Mouse (Mus musculus) heart, embryonic 12.5 days (tissue): ENCODE results near the gene Olfr978. TPM values are rescaled to one million over a fixed set of nuclear protein-coding genes. Genes with fewer than 3 reads are reported as not detected.
"Not testable (repeated sequence)": the region's sequence is repeated elsewhere in the genome, so short reads cannot be mapped to it uniquely, and the experiment has no call there.

Experiments used
- ATAC-seq: fragments of 200-750 bp; cut with Nextera tagmentation; 2 replicates; pipeline ENCODE4 v1.8.0; 2017; ENCODE audit warnings: moderate TSS enrichment, moderate library complexity; ENCODE audit not compliant: insufficient number of reproducible peaks, low FRiP score
- H3K27ac ChIP-seq: fragments of 300-500 bp; sonication (generic); 2 replicates; pipeline ENCODE4 v1.5.1; 2016; ENCODE audit warnings: mild to moderate bottlenecking, moderate library complexity; ENCODE audit not compliant: poor library complexity, severe bottlenecking
- H3K27me3 ChIP-seq: fragments of 300-500 bp; sonication (generic); replicated peaks from 2 replicates; pipeline ENCODE4 v1.6.1; 2016; ENCODE audit warnings: mild to moderate bottlenecking, moderate library complexity
- H3K36me3 ChIP-seq: fragments of 300-500 bp; sonication (generic); 2 replicates; pipeline ENCODE4 v1.6.1; 2016; ENCODE audit warnings: mild to moderate bottlenecking, moderate library complexity
- H3K4me1 ChIP-seq: fragments of 300-500 bp; sonication (generic); replicated peaks from 2 replicates; pipeline ENCODE4 v1.6.1; 2016; ENCODE audit warnings: mild to moderate bottlenecking
- H3K4me2 ChIP-seq: fragments of 300-500 bp; sonication (generic); 2 replicates; pipeline ENCODE4 v1.6.1; 2016; ENCODE audit warnings: mild to moderate bottlenecking, moderate library complexity
- H3K4me3 ChIP-seq: fragments of 300-500 bp; sonication (generic); 2 replicates; pipeline ENCODE4 v1.5.1; 2016; ENCODE audit warnings: mild to moderate bottlenecking
- H3K9ac ChIP-seq: fragments of 300-500 bp; sonication (generic); 2 replicates; pipeline ENCODE4 v1.6.1; 2016; ENCODE audit warnings: mild to moderate bottlenecking, moderate library complexity
- H3K9me3 ChIP-seq: fragments of 300-500 bp; sonication (generic); replicated peaks from 2 replicates; pipeline ENCODE4 v1.6.1; 2016; ENCODE audit warnings: mild to moderate bottlenecking, moderate library complexity
- WGBS: fragments of 180-500 bp; shearing (Covaris S2); methylation state at CpG from one replicate; pipeline ENCODE4 v1.1.7; 2016; 5-methylcytosine and 5-hydroxymethylcytosine counted together
- polyA plus RNA-seq: library from polyadenylated mRNA; unstranded; fragments of >200 nt; fragmentation: Nextera tagmentation; extraction: Ambion mirVana; gene quantifications from 2 replicates; pipeline ENCODE4 v1.2.1, GENCODE M21; 2016

The Olfr978 gene
- not detected in 2 replicates for polyA plus RNA-seq

DNA sequence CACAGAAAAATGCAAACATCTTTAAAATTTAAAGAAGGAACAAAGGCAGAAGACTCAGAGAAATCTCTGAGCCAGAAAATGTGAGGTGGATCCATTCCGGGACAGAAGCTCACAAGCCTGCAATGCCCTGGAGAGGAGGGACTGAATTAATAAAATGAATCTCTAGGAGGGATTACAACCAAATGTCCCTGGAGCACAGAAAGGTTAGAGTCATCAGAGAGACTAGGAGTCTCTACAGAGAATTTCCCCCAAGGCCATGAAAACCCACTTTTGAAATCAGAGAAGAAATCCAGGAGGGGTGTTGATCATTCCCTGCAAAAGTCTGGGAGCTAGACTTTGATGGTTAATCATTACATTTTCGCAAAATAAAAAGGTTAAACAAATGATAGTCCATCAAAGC is at the start of gene Olfr978:
Olfr978 (plus strand) TSS at position 301 of the 400 bp plus-strand sequence.
- no peak for ATAC-seq
- Histone ChIP-seq H3K36me3 (no peaks in the 10 kb centered on the region), H3K4me1 (no peaks in the 10 kb centered on the region), H3K9me3 (no peaks in the 10 kb centered on the region), H3K27ac (no peak within 1 kb of the TSS), H3K4me2 (no peak within 1 kb of the TSS), H3K27me3 (no peaks in the 10 kb centered on the region), H3K9ac (no peak within 1 kb of the TSS), H3K4me3 (no peak within 1 kb of the TSS)
- 71% methylated on average over 2 of the region's 2 CpGs for WGBS

- H3K4me1 ChIP-seq = no peaks in the 10 kb centered on the region
- no peaks in the 10 kb centered on the region for H3K9me3 ChIP-seq
- no peak within 1 kb of the TSS for H3K4me2 ChIP-seq
- WGBS = 50% methylated on average over 1 of the region's 1 CpGs
- no peak within 1 kb of the TSS for H3K27ac ChIP-seq
- H3K27me3 ChIP-seq = no peaks in the 10 kb centered on the region
- H3K36me3 ChIP-seq = no peaks in the 10 kb centered on the region
- H3K4me3 ChIP-seq = no peak within 1 kb of the TSS
- no peak for ATAC-seq
- H3K9ac ChIP-seq = no peak within 1 kb of the TSS
Measured at GRCm38 (mm10) chr9:39951946-39952345, 40.0 kb upstream of the Olfr978 start, which contains the start of gene Olfr975. Gene Olfr975 (minus strand): TSS chr9:39952046.

GRCm38 (mm10) chr9:39961033-39961432 is 30.9 kb upstream of the Olfr978 start, which contains the start of gene Olfr976:
Gene Olfr976 (minus strand): TSS chr9:39961133.
- not testable (repeated sequence) for ATAC-seq, H3K4me3 ChIP-seq, H3K9ac ChIP-seq, H3K27me3 ChIP-seq, H3K27ac ChIP-seq, H3K36me3 ChIP-seq, H3K4me2 ChIP-seq, H3K9me3 ChIP-seq, H3K4me1 ChIP-seq
- WGBS = 80% methylated on average over 8 of the region's 9 CpGs

DNA sequence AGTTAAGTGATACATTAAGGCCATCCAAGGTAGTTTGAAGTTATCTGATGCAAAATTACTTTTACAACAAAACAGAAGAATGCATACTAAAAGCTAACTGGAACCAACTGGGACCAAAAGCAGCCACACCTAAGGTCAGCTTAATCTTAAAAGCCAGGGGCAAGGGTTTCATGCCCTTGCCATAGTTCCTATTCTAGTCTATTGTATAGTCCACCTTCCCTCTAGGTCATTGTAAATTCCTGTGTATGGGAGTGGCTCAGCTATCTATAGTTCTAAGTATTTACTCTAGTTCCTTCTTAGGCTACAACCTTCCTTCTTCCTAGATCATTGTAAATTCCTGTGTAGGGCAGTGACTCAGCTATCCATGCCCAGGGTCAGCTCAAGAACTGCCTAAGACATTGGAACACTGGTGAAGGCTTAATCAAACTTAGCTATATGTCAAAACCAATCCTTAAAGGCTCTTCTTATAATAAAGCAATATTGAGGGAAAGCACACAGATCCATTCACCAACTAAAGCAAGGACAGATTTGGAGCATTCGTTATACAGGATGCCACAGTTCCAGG is 15.2 kb upstream of the Olfr978 start:
- not testable (repeated sequence) for H3K27ac ChIP-seq, H3K4me1 ChIP-seq, H3K4me3 ChIP-seq, H3K9me3 ChIP-seq, H3K9ac ChIP-seq, H3K27me3 ChIP-seq, H3K4me2 ChIP-seq, ATAC-seq, H3K36me3 ChIP-seq
- WGBS = 68% methylated on average over 1 of the region's 1 CpGs

- H3K27me3 ChIP-seq = no peaks in the 10 kb centered on the region
- H3K36me3 ChIP-seq = no peaks in the 10 kb centered on the region
- no peak within 1 kb of the TSS for H3K27ac ChIP-seq
- ATAC-seq = no peak
- H3K4me3 ChIP-seq = no peak within 1 kb of the TSS
- no peaks in the 10 kb centered on the region for H3K9me3 ChIP-seq
- no peak within 1 kb of the TSS for H3K4me2 ChIP-seq
- WGBS = 94% methylated on average over 1 of the region's 1 CpGs
- no peaks in the 10 kb centered on the region for H3K4me1 ChIP-seq
- H3K9ac ChIP-seq = no peak within 1 kb of the TSS
Measured at GRCm38 (mm10) chr9:40003365-40003764, 11.5 kb downstream of the Olfr978 start, which contains the start of gene Olfr979. Gene Olfr979 (minus strand): TSS chr9:40003465.

- Histone ChIP-seq H3K27ac (no peak within 1 kb of the TSS), H3K9me3 (no peaks in the 10 kb centered on the region), H3K27me3 (no peaks in the 10 kb centered on the region), H3K4me3 (no peak within 1 kb of the TSS), H3K9ac (no peak within 1 kb of the TSS), H3K36me3 (no peaks in the 10 kb centered on the region), H3K4me2 (no peak within 1 kb of the TSS), H3K4me1 (no peaks in the 10 kb centered on the region)
- 57% methylated on average over 1 of the region's 1 CpGs for WGBS
- ATAC-seq = no peak
Measured at GRCm38 (mm10) chr9:40009482-40009881, 17.6 kb downstream of the Olfr978 start, which contains the start of gene Olfr980. Gene Olfr980 (minus strand): TSS chr9:40009582.

DNA sequence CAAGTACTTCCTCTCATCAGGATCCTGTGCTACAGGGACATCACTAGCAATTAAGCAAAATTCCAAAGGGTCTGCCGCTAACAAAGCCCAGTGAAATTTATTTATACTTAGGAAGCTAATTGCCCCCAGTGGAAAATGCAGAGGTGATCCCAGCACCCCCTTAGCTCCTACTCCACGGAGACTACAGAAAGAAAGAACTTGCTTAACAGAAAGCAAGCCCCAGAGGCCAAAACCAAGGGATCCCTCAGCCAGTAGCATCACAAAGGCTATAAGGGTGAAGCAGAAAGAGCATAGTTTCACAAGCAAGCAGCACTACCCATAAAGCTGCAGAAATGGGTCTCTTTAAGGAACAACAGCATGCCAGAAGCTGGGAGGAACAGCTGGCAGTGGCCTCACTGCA is 29.3 kb downstream of the Olfr978 start, which contains the start of gene Olfr981:
Olfr981 (plus strand) TSS at position 301 of the 400 bp plus-strand sequence.
- H3K27ac ChIP-seq = no peak within 1 kb of the TSS
- H3K36me3 ChIP-seq = no peaks in the 10 kb centered on the region
- H3K9ac ChIP-seq = no peak within 1 kb of the TSS
- no peaks in the 10 kb centered on the region for H3K9me3 ChIP-seq
- no peaks in the 10 kb centered on the region for H3K27me3 ChIP-seq
- no peak for ATAC-seq
- no peaks in the 10 kb centered on the region for H3K4me1 ChIP-seq
- 64% methylated on average over 2 of the region's 2 CpGs for WGBS
- no peak within 1 kb of the TSS for H3K4me2 ChIP-seq
- H3K4me3 ChIP-seq = no peak within 1 kb of the TSS

Other genes starting within 250 kb of the Olfr978 start
- not detected in 2 replicates for gene Olfr967, start 245.9 kb upstream of the Olfr978 start, polyA plus RNA-seq
- gene Olfr968, start 208.9 kb upstream of the Olfr978 start, polyA plus RNA-seq = not detected in 2 replicates
- gene Olfr969, start 201.2 kb upstream of the Olfr978 start, polyA plus RNA-seq = not detected in 2 replicates
- not detected in 2 replicates for gene Olfr970, start 183.3 kb upstream of the Olfr978 start, polyA plus RNA-seq
- gene Olfr971, start 155.2 kb upstream of the Olfr978 start, polyA plus RNA-seq = not detected in 2 replicates
- gene Olfr972, start 125.7 kb upstream of the Olfr978 start, polyA plus RNA-seq = not detected in 2 replicates
- gene Olfr229, start 84.8 kb upstream of the Olfr978 start, polyA plus RNA-seq = not detected in 2 replicates
- not detected in 2 replicates for gene Olfr974, start 54.6 kb upstream of the Olfr978 start, polyA plus RNA-seq
- not detected in 2 replicates for gene Olfr975, start 40.1 kb upstream of the Olfr978 start, polyA plus RNA-seq
- not detected in 2 replicates for gene Olfr976, start 31.0 kb upstream of the Olfr978 start, polyA plus RNA-seq
- not detected in 2 replicates for gene Olfr979, start 11.4 kb downstream of the Olfr978 start, polyA plus RNA-seq
- not detected in 2 replicates for gene Olfr980, start 17.5 kb downstream of the Olfr978 start, polyA plus RNA-seq
- gene Olfr981, start 29.4 kb downstream of the Olfr978 start, polyA plus RNA-seq = not detected in 2 replicates
- gene Olfr982, start 81.7 kb downstream of the Olfr978 start, polyA plus RNA-seq = not detected in 2 replicates
- gene Olfr983, start 101.5 kb downstream of the Olfr978 start, polyA plus RNA-seq = not detected in 2 replicates
- gene Olfr984, start 122.1 kb downstream of the Olfr978 start, polyA plus RNA-seq = not detected in 2 replicates
- gene Olfr985, start 138.1 kb downstream of the Olfr978 start, polyA plus RNA-seq = not detected in 2 replicates
- not detected in 2 replicates for gene Tmem225, start 156.0 kb downstream of the Olfr978 start, polyA plus RNA-seq
- gene Olfr986, start 188.8 kb downstream of the Olfr978 start, polyA plus RNA-seq = not detected in 2 replicates
- 4.2 and 4.8 TPM in 2 replicates for gene Zfp202, start 200.2 kb downstream of the Olfr978 start, polyA plus RNA-seq